Mouse (Mus musculus) E14TG2a.4 (cell line): ENCODE data around the gene Nrp1.

Experiments
- CTCF ChIP-seq: conservative IDR thresholded peaks from 2 replicates; pipeline ENCODE4 v1.5.1; 2014; ENCODE audit warnings: low read length
- NANOG ChIP-seq: IDR thresholded peaks from 2 replicates; pipeline ENCODE4 v1.6.1; 2014; ENCODE audit warnings: borderline replicate concordance, low read length, mixed read lengths
- POU5F1 ChIP-seq: IDR thresholded peaks from 2 replicates; pipeline ENCODE4 v1.6.1; 2014; ENCODE audit warnings: low read length, borderline replicate concordance

- TF ChIP-seq POU5F1, result no peak
- TF ChIP-seq CTCF, result no peak
- no peak for TF ChIP-seq NANOG
Observed at GRCm38 (mm10) chr8:128397441-128397840, 39.0 kb downstream of the Nrp1 start.
